9 mouse cellular contexts compared by ENCODE assay signal in genomic region chr4:129223421-129224281, GRCm38 (mm10). TPM values are rescaled to one million over a fixed set of nuclear protein-coding genes. Genes with fewer than 3 reads are reported as not detected.
DNase-seq lines count a peak whose midpoint lies in the region; ATAC-seq and TF ChIP-seq lines count a peak whose summit lies in the region.
"Had no signal": no experiment of that assay in that cellular context is flagged by ENCODE, and none has a peak within 500 bp of the region (broad histone marks: within the 10 kb centered on the region; RNA-seq: fewer than 3 reads in every experiment).

No protein-coding gene starts in this region.

- H3K9ac ChIP-seq in kidney, embryonic 15.5 days, result peak overlapping the region; percentile 12; the same call in 1 of the 2 replicates
- H3K9ac ChIP-seq in hindbrain, embryonic 14.5 days, result peak overlapping the region; percentile 32
- H3K9ac ChIP-seq in midbrain, embryonic 16.5 days (ENCODE audit: low read depth, low read length), result peak overlapping the region; percentile 55

- peak overlapping the region; percentile 27 for H3K4me3 ChIP-seq in kidney, embryonic 15.5 days (replicated peaks)
- peak overlapping the region; percentile 7 for H3K4me3 ChIP-seq in hindbrain, embryonic 14.5 days (replicated peaks; ENCODE audit: low read length)
- H3K4me3 ChIP-seq in midbrain, embryonic 16.5 days (ENCODE audit: low read depth, low read length), result peak overlapping the region; percentile 2
- H3K4me3 ChIP-seq in thymus, adult 2 months (ENCODE audit: control insufficient read depth, insufficient read depth, low read length), result no peak overlapping the region

- no peak for TF ChIP-seq POLR2A in thymus, adult 2 months (IDR thresholded peaks at IDR 0.05; ENCODE audit: control insufficient read depth, extremely low read depth, insufficient read depth, low read length, poor library complexity)

- H3K27me3 ChIP-seq in kidney, embryonic 15.5 days, result peaks cover 7% of the 10 kb centered on the region; the same call in 1 of the 2 replicates
- H3K27me3 ChIP-seq in hindbrain, embryonic 14.5 days (ENCODE audit: control insufficient read depth, insufficient read depth, low read length), result no peaks in the 10 kb centered on the region
- no peaks in the 10 kb centered on the region for H3K27me3 ChIP-seq in midbrain, embryonic 16.5 days (ENCODE audit: control insufficient read depth, insufficient read depth, low read depth, low read length)
- H3K27me3 ChIP-seq in thymus, adult 2 months (ENCODE audit: control insufficient read depth, insufficient read depth, low read length), result no peaks in the 10 kb centered on the region

- ATAC-seq in kidney, embryonic 15.5 days (replicated peaks; ENCODE audit: low FRiP score), result peak; percentile 52
- 0 out of 2 replicates have a peak, but pooled peaks have one; percentile 29 for ATAC-seq in hindbrain, embryonic 14.5 days (ENCODE audit: low FRiP score)
- ATAC-seq in midbrain, embryonic 16.5 days, result no peak
- ATAC-seq in erythroid progenitor cell, adult 5-6 weeks (replicated peaks; ENCODE audit: low FRiP score, poor library complexity, severe bottlenecking), result no peak

- no peak for TF ChIP-seq CTCF in thymus, adult 2 months (IDR thresholded peaks at IDR 0.05; ENCODE audit: borderline replicate concordance, control insufficient read depth, extremely low read depth, insufficient read depth, low read length, poor library complexity)

- H3K27ac ChIP-seq in kidney, embryonic 15.5 days, result 0 out of 2 replicates have a peak overlapping the region, but pooled peaks have one; percentile 23
- H3K27ac ChIP-seq in hindbrain, embryonic 14.5 days, result no peak overlapping the region
- no peak overlapping the region for H3K27ac ChIP-seq in midbrain, embryonic 16.5 days (ENCODE audit: low read length)
- no peak overlapping the region for H3K27ac ChIP-seq in thymus, adult 2 months (ENCODE audit: control insufficient read depth, insufficient read depth, low read length)

- H3K4me1 ChIP-seq in kidney, embryonic 15.5 days, result peaks cover 58% of the 10 kb centered on the region
- H3K4me1 ChIP-seq in hindbrain, embryonic 14.5 days (replicated peaks; ENCODE audit: control insufficient read depth, insufficient read depth, low read length), result peaks cover 39% of the 10 kb centered on the region
- H3K4me1 ChIP-seq in midbrain, embryonic 16.5 days (ENCODE audit: control insufficient read depth, insufficient read depth, low read length), result peaks cover 31% of the 10 kb centered on the region
- H3K4me1 ChIP-seq in thymus, adult 2 months (replicated peaks; ENCODE audit: control insufficient read depth, insufficient read depth, low read length), result no peaks in the 10 kb centered on the region

- WGBS in kidney, embryonic 15.5 days, result 40% methylated on average over 55 of the region's 55 CpGs
- 15% methylated on average over 55 of the region's 55 CpGs for WGBS in hindbrain, embryonic 14.5 days
- 29% methylated on average over 54 of the region's 55 CpGs for WGBS in midbrain, embryonic 16.5 days
- 93% methylated on average over 55 of the region's 55 CpGs for WGBS in thymus, adult 2 months

- DNase-seq in kidney, postnatal 36 days, result no peak
- DNase-seq in embryo, embryonic 9.5 days (ENCODE audit: extremely low spot score), result peak; percentile 51
- no peak for DNase-seq in hindbrain, embryonic 14.5 days (ENCODE audit: low spot score)
- DNase-seq in thymus, adult 2 months, result no peak
- no peak for DNase-seq in frontal cortex, postnatal 10 days (ENCODE audit: low spot score in 2 of 2)
- DNase-seq: heart, postnatal 4 days had no signal

- no peaks in the 10 kb centered on the region for H3K9me3 ChIP-seq in kidney, embryonic 15.5 days (replicated peaks)
- H3K9me3 ChIP-seq in hindbrain, embryonic 14.5 days (ENCODE audit: control insufficient read depth, low read length), result no peaks in the 10 kb centered on the region
- no peaks in the 10 kb centered on the region for H3K9me3 ChIP-seq in midbrain, embryonic 16.5 days (replicated peaks; ENCODE audit: control insufficient read depth, low read length, poor library complexity, severe bottlenecking)

- peak overlapping the region; percentile 54 for H3K4me2 ChIP-seq in kidney, embryonic 15.5 days
- peak overlapping the region; percentile 46 for H3K4me2 ChIP-seq in hindbrain, embryonic 14.5 days (replicated peaks)
- peak overlapping the region; percentile 45 for H3K4me2 ChIP-seq in midbrain, embryonic 16.5 days (ENCODE audit: low read length)

- peaks cover 71% of the 10 kb centered on the region for H3K36me3 ChIP-seq in kidney, embryonic 15.5 days
- peaks cover 60% of the 10 kb centered on the region for H3K36me3 ChIP-seq in hindbrain, embryonic 14.5 days (replicated peaks; ENCODE audit: control insufficient read depth, insufficient read depth)
- peaks cover 30% of the 10 kb centered on the region for H3K36me3 ChIP-seq in midbrain, embryonic 16.5 days (ENCODE audit: control insufficient read depth, insufficient read depth, low read length)
- peaks cover 8% of the 10 kb centered on the region for H3K36me3 ChIP-seq in thymus, adult 2 months (ENCODE audit: control insufficient read depth, insufficient read depth, low read length)

RNA-seq across cellular contexts. Expression of gene Yars, which starts 34.1 kb away (rescaled TPM):
- 81.3 and 87.4 TPM in 2 replicates for polyA plus RNA-seq in kidney, embryonic 15.5 days (2015; fragmentation: Nextera tagmentation; extraction: Ambion mirVana)
- 111 and 118 TPM in 2 replicates for polyA plus RNA-seq in hindbrain, embryonic 14.5 days (2014; fragmentation: Nextera tagmentation; extraction: Ambion mirVana)
- polyA plus RNA-seq in midbrain, embryonic 16.5 days (2015; fragmentation: Nextera tagmentation; extraction: Ambion mirVana), result 111 and 116 TPM in 2 replicates
- total RNA-seq in erythroid progenitor cell, adult 5-6 weeks (2015; ENCODE audit: low replicate concordance), result 21.0 and 29.9 TPM in 2 replicates
- 25.3 and 61.2 TPM in 2 replicates for total RNA-seq in erythroid progenitor cell, adult 5-6 weeks (2017; ENCODE audit: low replicate concordance)
- polyA plus RNA-seq in thymus, adult 2 months (2012; rRNA removed), result 17.6 and 19.6 TPM in 2 replicates

RNA-seq across cellular contexts. Expression of gene S100pbp, which starts 34.1 kb away (rescaled TPM):
- 24.3 and 25.9 TPM in 2 replicates for polyA plus RNA-seq in kidney, embryonic 15.5 days (2015; fragmentation: Nextera tagmentation; extraction: Ambion mirVana)
- 17.3 and 19.3 TPM in 2 replicates for polyA plus RNA-seq in hindbrain, embryonic 14.5 days (2014; fragmentation: Nextera tagmentation; extraction: Ambion mirVana)
- 27.0 and 28.0 TPM in 2 replicates for polyA plus RNA-seq in midbrain, embryonic 16.5 days (2015; fragmentation: Nextera tagmentation; extraction: Ambion mirVana)
- total RNA-seq in erythroid progenitor cell, adult 5-6 weeks (2015; ENCODE audit: low replicate concordance), result 6.8 and 29.8 TPM in 2 replicates
- 8.1 and 11.6 TPM in 2 replicates for total RNA-seq in erythroid progenitor cell, adult 5-6 weeks (2017; ENCODE audit: low replicate concordance)
- polyA plus RNA-seq in thymus, adult 2 months (2012; rRNA removed), result 45.3 and 58.7 TPM in 2 replicates

RNA-seq across cellular contexts. Expression of gene C77080, which starts 37.6 kb away (rescaled TPM):
- 8.3 and 9.1 TPM in 2 replicates for polyA plus RNA-seq in kidney, embryonic 15.5 days (2015; fragmentation: Nextera tagmentation; extraction: Ambion mirVana)
- polyA plus RNA-seq in hindbrain, embryonic 14.5 days (2014; fragmentation: Nextera tagmentation; extraction: Ambion mirVana), result 5.8 and 7.0 TPM in 2 replicates
- polyA plus RNA-seq in midbrain, embryonic 16.5 days (2015; fragmentation: Nextera tagmentation; extraction: Ambion mirVana), result 6.7 and 8.2 TPM in 2 replicates
- not detected in 2 replicates for total RNA-seq in erythroid progenitor cell, adult 5-6 weeks (2015; ENCODE audit: low replicate concordance)
- not detected in 2 replicates for total RNA-seq in erythroid progenitor cell, adult 5-6 weeks (2017; ENCODE audit: low replicate concordance)
- 18.7 and 19.5 TPM in 2 replicates for polyA plus RNA-seq in thymus, adult 2 months (2012; rRNA removed)

Comparison
In these comparisons a context has a peak if more than half of its experiments do, and no peak if none do; other contexts are left out.
1. ATAC-seq: peak in kidney, embryonic 15.5 days (single experiment) and hindbrain, embryonic 14.5 days (single experiment); none in midbrain, embryonic 16.5 days (single experiment) and erythroid progenitor cell, adult 5-6 weeks (single experiment).
2. Peak in every context shown above with its lines, with median percentiles within 50 percentile points of each other: H3K4me2 ChIP-seq and H3K9ac ChIP-seq.